Mouse (Mus musculus) heart, embryonic 11.5 days (tissue): ENCODE measurements around the gene Iqcg. TPM values are rescaled to one million over a fixed set of nuclear protein-coding genes. Genes with fewer than 3 reads are reported as not detected.

Source experiments
- ATAC-seq: fragments of 200-750 bp; cut with Nextera tagmentation; replicated peaks from 2 replicates; pipeline ENCODE4 v1.8.0; 2017; ENCODE audit warnings: moderate library complexity; ENCODE audit not compliant: insufficient number of reproducible peaks, low FRiP score, low TSS enrichment
- H3K27ac ChIP-seq: fragments of 300-500 bp; sonication (generic); 2 replicates; pipeline ENCODE4 v1.5.1; 2014; ENCODE audit warnings: mild to moderate bottlenecking, low read depth, low read length
- H3K27me3 ChIP-seq: fragments of 300-500 bp; sonication (generic); 2 replicates; pipeline ENCODE4 v1.6.1; 2014; ENCODE audit warnings: mild to moderate bottlenecking, low read length, mixed read lengths; ENCODE audit not compliant: control insufficient read depth, insufficient read depth
- H3K36me3 ChIP-seq: fragments of 300-500 bp; sonication (generic); 2 replicates; pipeline ENCODE4 v1.6.1; 2014; ENCODE audit warnings: mild to moderate bottlenecking, low read length, moderate library complexity, mixed read lengths; ENCODE audit not compliant: control insufficient read depth, insufficient read depth
- H3K4me1 ChIP-seq: fragments of 300-500 bp; sonication (generic); 2 replicates; pipeline ENCODE4 v1.6.1; 2014; ENCODE audit warnings: low read length; ENCODE audit not compliant: control insufficient read depth, insufficient read depth
- H3K4me2 ChIP-seq: fragments of 300-500 bp; sonication (generic); 2 replicates; pipeline ENCODE4 v1.6.1; 2014; ENCODE audit warnings: mild to moderate bottlenecking, moderate library complexity
- H3K4me3 ChIP-seq: fragments of 300-500 bp; sonication (generic); 2 replicates; pipeline ENCODE4 v1.5.1; 2014; ENCODE audit warnings: low read depth, low read length
- H3K9ac ChIP-seq: fragments of 300-500 bp; sonication (generic); 2 replicates; pipeline ENCODE4 v1.6.1; 2014; ENCODE audit warnings: mild to moderate bottlenecking, low read depth, low read length, moderate library complexity
- H3K9me3 ChIP-seq: fragments of 300-500 bp; sonication (generic); replicated peaks from 2 replicates; pipeline ENCODE4 v1.6.1; 2016; ENCODE audit warnings: low read length; ENCODE audit not compliant: control insufficient read depth
- WGBS: fragments of 180-500 bp; shearing (Covaris S2); extraction: QIAGEN DNeasy Blood & Tissue Kit; methylation state at CpG from one replicate; pipeline ENCODE4 v1.1.7; 2014; ENCODE audit not compliant: insufficient replicate concordance; 5-methylcytosine and 5-hydroxymethylcytosine counted together
- polyA plus RNA-seq: library from polyadenylated mRNA; unstranded; fragments of >200 nt; fragmentation: Nextera tagmentation; extraction: Ambion mirVana; gene quantifications from 2 replicates; pipeline ENCODE4 v1.2.1, GENCODE M21; 2014

Iqcg gene
- polyA plus RNA-seq, 1 experiment from 2014 or later: 1.7 TPM

GRCm38 (mm10) chr16:33072871-33073557, 17.0 kb upstream of the Iqcg start:
- no peak for ATAC-seq
- Histone ChIP-seq H3K9ac (no peak overlapping the region), H3K27ac (no peak overlapping the region), H3K4me3 (no peak overlapping the region), H3K4me2 (no peak overlapping the region), H3K4me1 (no peaks in the 10 kb centered on the region), H3K27me3 (no peaks in the 10 kb centered on the region), H3K36me3 (peaks cover 2% of the 10 kb centered on the region; the same call in 1 of the 2 replicates), H3K9me3 (no peaks in the 10 kb centered on the region)
- WGBS: 84% methylated on average over 6 of the region's 6 CpGs

- H3K4me2 ChIP-seq: no peak overlapping the region
- peaks cover 2% of the 10 kb centered on the region; the same call in 1 of the 2 replicates for H3K36me3 ChIP-seq
Measured at GRCm38 (mm10) chr16:33070928-33071327, 14.9 kb upstream of the Iqcg start.

GRCm38 (mm10) chr16:33064636-33065035, 8.6 kb upstream of the Iqcg start:
- Histone ChIP-seq H3K27me3 (no peaks in the 10 kb centered on the region), H3K9ac (no peak overlapping the region), H3K9me3 (no peaks in the 10 kb centered on the region), H3K27ac (no peak overlapping the region), H3K36me3 (peaks cover 7% of the 10 kb centered on the region), H3K4me3 (no peak overlapping the region), H3K4me2 (no peak overlapping the region), H3K4me1 (peaks cover 2% of the 10 kb centered on the region; the same call in 1 of the 2 replicates)
- WGBS: 77% methylated on average over 9 of the region's 9 CpGs
- ATAC-seq: no peak

More at GRCm38 (mm10) chr16:33070928-33071327, 14.9 kb upstream of the Iqcg start:
- Histone ChIP-seq H3K9me3 (no peaks in the 10 kb centered on the region), H3K27ac (no peak overlapping the region), H3K9ac (no peak overlapping the region), H3K27me3 (no peaks in the 10 kb centered on the region), H3K4me1 (no peaks in the 10 kb centered on the region), H3K4me3 (no peak overlapping the region)
- ATAC-seq: no peak

- Histone ChIP-seq H3K9me3 (no peaks in the 10 kb centered on the region), H3K4me1 (peaks cover 5% of the 10 kb centered on the region), H3K4me3 (peak overlapping the region; percentile 74), H3K36me3 (peaks cover 19% of the 10 kb centered on the region), H3K9ac (peak overlapping the region; percentile 74), H3K27ac (no peak overlapping the region), H3K4me2 (peak overlapping the region; percentile 78), H3K27me3 (no peaks in the 10 kb centered on the region)
- 19% methylated on average over 7 of the region's 7 CpGs for WGBS
- no peak for ATAC-seq
Measured at GRCm38 (mm10) chr16:33063267-33063666, 7.2 kb upstream of the Iqcg start.

- peaks cover 10% of the 10 kb centered on the region for H3K4me1 ChIP-seq
- WGBS: under 1% methylated on average over 35 of the region's 35 CpGs
- H3K9me3 ChIP-seq: no peaks in the 10 kb centered on the region
- H3K36me3 ChIP-seq: peaks cover 21% of the 10 kb centered on the region
- peak overlapping the region; percentile 74 for H3K9ac ChIP-seq
- ATAC-seq: peak; percentile 73
- peak overlapping the region; percentile 74 for H3K4me3 ChIP-seq
- no peaks in the 10 kb centered on the region for H3K27me3 ChIP-seq
- peak overlapping the region; percentile 86; the same call in 1 of the 2 replicates for H3K27ac ChIP-seq
- H3K4me2 ChIP-seq: peak overlapping the region; percentile 78
Measured at GRCm38 (mm10) chr16:33062682-33063131, 6.7 kb upstream of the Iqcg start.

- H3K36me3 ChIP-seq: peaks cover 21% of the 10 kb centered on the region
- H3K9ac ChIP-seq: peak within 1 kb of the TSS; percentile 74
- H3K9me3 ChIP-seq: no peaks in the 10 kb centered on the region
- peak within 1 kb of the TSS; percentile 74 for H3K4me3 ChIP-seq
- peaks cover 13% of the 10 kb centered on the region for H3K4me1 ChIP-seq
- peak within 1 kb of the TSS; percentile 78 for H3K4me2 ChIP-seq
- H3K27me3 ChIP-seq: no peaks in the 10 kb centered on the region
- peak; percentile 94 for ATAC-seq
- H3K27ac ChIP-seq: peak within 1 kb of the TSS; percentile 86
- WGBS: under 1% methylated on average over 64 of the region's 64 CpGs
Measured at GRCm38 (mm10) chr16:33062024-33062681, 6.1 kb upstream of the Iqcg start, which contains the start of gene Lmln. Lmln (plus strand) TSS chr16:33062521.

- Histone ChIP-seq H3K9me3 (no peaks in the 10 kb centered on the region), H3K27ac (peak overlapping the region; percentile 86), H3K4me1 (peaks cover 13% of the 10 kb centered on the region)
Measured at GRCm38 (mm10) chr16:33061400-33061799, 5.4 kb upstream of the Iqcg start.

GRCm38 (mm10) chr16:33060926-33061325, 4.9 kb upstream of the Iqcg start:
- no peak overlapping the region for H3K4me2 ChIP-seq
- ATAC-seq: no peak
- peaks cover 13% of the 10 kb centered on the region for H3K4me1 ChIP-seq
- H3K4me3 ChIP-seq: no peak overlapping the region
- H3K27me3 ChIP-seq: no peaks in the 10 kb centered on the region
- H3K36me3 ChIP-seq: peaks cover 21% of the 10 kb centered on the region
- WGBS: 75% methylated on average over 2 of the region's 2 CpGs
- H3K9ac ChIP-seq: no peak overlapping the region
- no peaks in the 10 kb centered on the region for H3K9me3 ChIP-seq
- H3K27ac ChIP-seq: no peak overlapping the region

More at GRCm38 (mm10) chr16:33061400-33061799, 5.4 kb upstream of the Iqcg start:
- ATAC-seq: no peak
- H3K4me3 ChIP-seq: peak overlapping the region; percentile 74; the same call in 1 of the 2 replicates
- 51% methylated on average over 11 of the region's 11 CpGs for WGBS
- no peaks in the 10 kb centered on the region for H3K27me3 ChIP-seq
- peak overlapping the region; percentile 74; the same call in 1 of the 2 replicates for H3K9ac ChIP-seq
- peaks cover 21% of the 10 kb centered on the region for H3K36me3 ChIP-seq
- peak overlapping the region; percentile 78 for H3K4me2 ChIP-seq
